Mouse (Mus musculus) midbrain, embryonic 14.5 days (tissue): ENCODE measurements around the gene Efnb2. TPM values are rescaled to one million over a fixed set of nuclear protein-coding genes. Genes with fewer than 3 reads are reported as not detected.

Experiments
- ATAC-seq: fragments of 200-750 bp; cut with Nextera tagmentation; 2 replicates; pipeline ENCODE4 v1.8.0; 2017; ENCODE audit warnings: moderate number of reproducible peaks, moderate library complexity; ENCODE audit not compliant: low FRiP score, low TSS enrichment
- DNase-seq: peaks from one replicate; pipeline ENCODE4 v3.0.0-alpha.2; 2015
- H3K27ac ChIP-seq: fragments of 300-500 bp; sonication (generic); replicated peaks from 2 replicates; pipeline ENCODE4 v1.5.1; 2014; ENCODE audit warnings: mild to moderate bottlenecking, low read depth, low read length, moderate library complexity
- H3K27me3 ChIP-seq: fragments of 300-500 bp; sonication (generic); 2 replicates; pipeline ENCODE4 v1.6.1; 2014; ENCODE audit warnings: low read length, control low read depth, mixed read lengths; ENCODE audit not compliant: control insufficient read depth, insufficient read depth
- H3K36me3 ChIP-seq: fragments of 300-500 bp; sonication (generic); 2 replicates; pipeline ENCODE4 v1.6.1; 2014; ENCODE audit warnings: low read length, control low read depth; ENCODE audit not compliant: control insufficient read depth, insufficient read depth
- H3K4me1 ChIP-seq: fragments of 300-500 bp; sonication (generic); 2 replicates; pipeline ENCODE4 v1.6.1; 2014; ENCODE audit warnings: mild to moderate bottlenecking, antibody characterized with exemption, low read length, control low read depth; ENCODE audit not compliant: control insufficient read depth, insufficient read depth
- H3K4me2 ChIP-seq: fragments of 300-500 bp; sonication (generic); 2 replicates; pipeline ENCODE4 v1.6.1; 2014; ENCODE audit warnings: mild to moderate bottlenecking, low read length, moderate library complexity
- H3K4me3 ChIP-seq: fragments of 300-500 bp; sonication (generic); replicated peaks from 2 replicates; pipeline ENCODE4 v1.5.1; 2014; ENCODE audit warnings: low read depth, low read length
- H3K9ac ChIP-seq: fragments of 300-500 bp; sonication (generic); replicated peaks from 2 replicates; pipeline ENCODE4 v1.6.1; 2014; ENCODE audit warnings: mild to moderate bottlenecking, low read length, moderate library complexity
- H3K9me3 ChIP-seq: fragments of 300-500 bp; sonication (generic); 2 replicates; pipeline ENCODE4 v1.6.1; 2016; ENCODE audit warnings: low read length, control low read depth, mixed read lengths; ENCODE audit not compliant: control insufficient read depth
- WGBS: fragments of 180-500 bp; shearing (Covaris S2); extraction: QIAGEN DNeasy Blood & Tissue Kit; methylation state at CpG from one replicate; pipeline ENCODE4 v1.1.7; 2014; 5-methylcytosine and 5-hydroxymethylcytosine counted together
- polyA plus RNA-seq: library from polyadenylated mRNA; unstranded; fragments of >200 nt; fragmentation: Nextera tagmentation; extraction: Ambion mirVana; gene quantifications from 2 replicates; pipeline ENCODE4 v1.2.1, GENCODE M21; 2014

The Efnb2 gene
- polyA plus RNA-seq, 1 experiment from 2014 or later, result 17.1 TPM

DNA sequence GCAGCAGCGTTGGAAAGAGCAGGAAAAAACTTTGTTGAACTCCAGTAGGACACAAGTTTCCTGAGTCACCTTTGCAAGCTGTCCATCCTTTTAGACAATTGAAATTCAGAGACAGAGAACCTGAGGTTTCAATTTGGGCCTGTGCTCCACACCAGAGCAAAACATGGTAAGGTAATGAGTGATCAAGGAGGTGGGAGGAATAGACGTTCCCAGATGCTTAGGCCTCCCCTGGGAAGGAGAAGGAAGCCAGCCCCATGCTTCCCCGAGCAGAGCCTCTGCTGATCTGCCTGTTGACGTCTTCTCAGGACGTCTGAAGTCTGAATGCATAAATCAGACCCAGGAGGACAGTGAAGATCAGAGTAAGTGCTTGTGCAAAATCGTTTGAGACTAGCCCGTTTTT, 51.3 kb downstream of the Efnb2 start:
- Histone ChIP-seq H3K27ac (no peak overlapping the region), H3K4me3 (no peak overlapping the region), H3K9ac (no peak overlapping the region), H3K9me3 (no peaks in the 10 kb centered on the region), H3K4me1 (peaks cover 3% of the 10 kb centered on the region; the same call in 1 of the 2 replicates), H3K4me2 (no peak overlapping the region), H3K27me3 (0 out of 2 replicates have a peak, but pooled peaks cover 3% of the 10 kb centered on the region), H3K36me3 (no peaks in the 10 kb centered on the region)
- ATAC-seq (no peak), DNase-seq (no peak)
- 14% methylated on average over 7 of the region's 7 CpGs for WGBS

DNA sequence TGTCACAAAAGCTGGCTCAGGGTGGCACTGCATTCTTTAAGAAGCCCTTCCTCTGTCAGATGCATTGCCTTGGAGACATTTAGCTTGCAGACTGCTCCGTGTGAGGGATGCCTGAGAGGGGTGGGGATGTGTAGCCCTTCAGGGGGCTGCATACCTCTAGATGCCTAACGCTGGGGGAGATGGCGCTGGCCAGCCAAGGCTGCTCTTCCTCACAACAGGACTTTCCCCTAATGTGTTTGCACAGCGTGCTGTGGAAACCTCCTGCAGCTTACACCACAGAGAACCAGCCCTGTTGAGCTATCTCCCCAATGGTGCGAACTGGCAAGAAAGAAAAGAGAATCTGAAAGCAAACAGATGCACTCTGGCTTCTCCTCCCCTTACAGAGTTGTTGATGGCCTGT, 51.9 kb downstream of the Efnb2 start:
- Histone ChIP-seq H3K4me2 (no peak overlapping the region), H3K27me3 (0 out of 2 replicates have a peak, but pooled peaks cover 3% of the 10 kb centered on the region), H3K9ac (no peak overlapping the region), H3K4me3 (no peak overlapping the region), H3K9me3 (no peaks in the 10 kb centered on the region), H3K36me3 (no peaks in the 10 kb centered on the region), H3K4me1 (peaks cover 3% of the 10 kb centered on the region; the same call in 1 of the 2 replicates), H3K27ac (no peak overlapping the region)
- DNase-seq, result no peak
- no peak for ATAC-seq
- WGBS, result 10% methylated on average over 5 of the region's 5 CpGs

DNA sequence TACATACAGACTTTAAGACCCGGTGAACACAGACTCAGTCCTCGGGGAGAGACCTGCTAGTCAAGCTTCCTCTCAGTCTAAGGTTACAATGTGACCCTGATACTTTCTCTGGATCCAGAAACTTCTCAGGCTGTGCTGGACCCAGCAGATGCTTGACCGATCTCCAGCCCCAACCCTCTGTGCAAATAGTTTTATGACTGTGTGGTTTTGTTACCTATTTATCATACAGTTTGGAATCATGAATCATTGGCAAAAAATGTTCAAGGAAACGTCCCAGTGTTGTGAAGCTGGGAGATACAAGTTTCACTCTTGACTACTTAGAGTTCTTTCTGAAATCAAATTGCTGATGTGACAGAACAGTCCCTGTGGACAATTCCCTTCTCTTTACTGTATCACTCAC, 55.4 kb downstream of the Efnb2 start:
- Histone ChIP-seq H3K4me2 (no peak overlapping the region), H3K4me3 (no peak overlapping the region), H3K27me3 (0 out of 2 replicates have a peak, but pooled peaks cover 6% of the 10 kb centered on the region), H3K9ac (no peak overlapping the region), H3K9me3 (no peaks in the 10 kb centered on the region), H3K4me1 (peaks cover 3% of the 10 kb centered on the region; the same call in 1 of the 2 replicates), H3K27ac (no peak overlapping the region), H3K36me3 (no peaks in the 10 kb centered on the region)
- WGBS, result 89% methylated on average over 4 of the region's 4 CpGs
- ATAC-seq, result no peak
- no peak for DNase-seq

DNA sequence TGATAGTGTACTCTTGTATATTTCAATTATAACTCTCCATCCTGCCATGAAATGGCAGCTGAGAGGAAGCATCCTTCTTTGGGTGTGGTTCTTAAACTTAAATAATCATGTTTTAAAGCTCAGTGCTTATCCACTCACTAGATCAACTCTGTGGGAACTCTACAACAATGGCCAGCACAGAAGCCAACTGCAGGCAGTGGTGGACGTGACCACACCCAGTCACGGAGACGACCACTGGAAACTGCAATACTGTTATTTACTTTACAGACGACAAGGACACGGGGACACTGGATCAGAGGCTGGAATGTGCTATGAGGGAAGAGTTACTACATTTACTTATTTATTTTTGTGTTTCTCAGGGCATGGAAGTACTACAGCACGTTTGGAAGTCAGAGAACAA, 57.2 kb downstream of the Efnb2 start:
- no peaks in the 10 kb centered on the region for H3K36me3 ChIP-seq
- H3K27me3 ChIP-seq, result 0 out of 2 replicates have a peak, but pooled peaks cover 6% of the 10 kb centered on the region
- no peaks in the 10 kb centered on the region for H3K4me1 ChIP-seq
- no peak overlapping the region for H3K4me2 ChIP-seq
- no peaks in the 10 kb centered on the region for H3K9me3 ChIP-seq
- DNase-seq (no peak), ATAC-seq (no peak)
- H3K27ac ChIP-seq, result no peak overlapping the region
- no peak overlapping the region for H3K9ac ChIP-seq
- H3K4me3 ChIP-seq, result no peak overlapping the region
- 89% methylated on average over 6 of the region's 6 CpGs for WGBS

DNA sequence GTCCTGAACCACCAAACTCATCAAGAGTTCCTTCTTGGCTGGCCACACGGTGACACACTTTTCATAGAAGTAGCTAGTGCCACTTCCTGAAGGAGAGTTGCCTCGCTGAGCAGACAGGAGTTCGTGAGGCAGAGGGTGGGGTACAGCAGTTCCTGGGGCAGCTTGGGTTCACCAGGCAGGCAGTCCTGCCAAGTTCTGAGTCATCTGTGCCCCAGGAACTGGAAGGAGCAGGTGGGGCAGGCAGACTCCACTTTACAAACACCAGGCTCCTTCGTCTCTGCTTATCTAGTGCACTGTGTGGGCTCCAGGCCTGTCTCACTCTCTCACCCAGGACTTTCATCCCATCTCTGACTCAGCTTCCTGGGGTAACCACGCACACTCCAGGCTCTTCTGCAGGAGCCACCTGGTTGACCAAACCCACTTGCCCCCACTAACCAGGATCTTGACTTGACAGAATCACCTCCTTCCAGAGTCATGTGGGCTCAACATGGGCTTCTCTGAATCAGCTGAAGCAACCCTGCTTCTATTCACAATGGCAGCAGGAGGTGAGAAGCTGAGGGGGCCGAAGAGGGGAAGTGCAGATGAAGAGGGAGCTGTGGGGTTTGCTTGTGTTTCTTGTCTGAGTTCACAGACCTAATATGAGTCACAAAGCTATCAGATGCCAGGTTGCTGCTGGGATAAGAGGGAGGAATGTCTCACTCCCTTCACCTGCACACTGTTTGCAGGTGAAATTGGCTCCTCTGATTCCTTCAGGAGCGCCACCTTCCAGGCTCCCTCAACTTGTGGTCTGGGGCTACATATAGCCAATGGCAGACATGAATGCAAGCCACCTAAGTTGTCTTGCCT, 58.2 kb downstream of the Efnb2 start:
- DNase-seq, result no peak
- no peak for ATAC-seq
- WGBS, result 83% methylated on average over 7 of the region's 7 CpGs

DNA sequence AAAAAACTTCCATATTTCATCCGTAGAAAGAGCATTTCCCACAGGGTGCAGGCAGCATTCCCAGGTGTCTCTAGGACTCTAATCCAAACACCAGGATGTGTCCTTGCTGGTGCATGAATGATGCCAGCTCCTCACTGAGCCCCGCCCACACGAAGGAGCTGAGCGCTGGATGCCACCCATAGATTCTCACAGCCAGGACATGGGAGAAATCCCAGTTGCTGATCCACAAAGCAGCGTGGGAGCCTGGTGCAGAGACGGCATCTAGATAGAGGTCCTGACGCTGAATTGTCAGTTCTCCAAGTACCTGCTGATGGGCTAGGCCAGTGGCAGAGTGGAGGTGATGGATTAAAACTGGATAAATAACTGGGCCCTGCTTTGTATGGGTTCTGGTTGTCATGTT, 61.1 kb downstream of the Efnb2 start:
- Histone ChIP-seq H3K4me1 (0 out of 2 replicates have a peak, but pooled peaks cover 3% of the 10 kb centered on the region), H3K27me3 (peaks cover 20% of the 10 kb centered on the region; the same call in 1 of the 2 replicates), H3K9me3 (no peaks in the 10 kb centered on the region), H3K27ac (no peak overlapping the region), H3K4me2 (no peak overlapping the region), H3K9ac (no peak overlapping the region), H3K4me3 (no peak overlapping the region), H3K36me3 (no peaks in the 10 kb centered on the region)
- DNase-seq (no peak), ATAC-seq (no peak)
- WGBS, result 75% methylated on average over 7 of the region's 7 CpGs

More for the DNA sequence above, 58.2 kb downstream of the Efnb2 start:
- Histone ChIP-seq H3K9ac (no peak overlapping the region), H3K27ac (no peak overlapping the region), H3K9me3 (no peaks in the 10 kb centered on the region), H3K4me3 (no peak overlapping the region), H3K27me3 (0 out of 2 replicates have a peak, but pooled peaks cover 6% of the 10 kb centered on the region), H3K4me2 (no peak overlapping the region), H3K36me3 (no peaks in the 10 kb centered on the region), H3K4me1 (no peaks in the 10 kb centered on the region)

DNA sequence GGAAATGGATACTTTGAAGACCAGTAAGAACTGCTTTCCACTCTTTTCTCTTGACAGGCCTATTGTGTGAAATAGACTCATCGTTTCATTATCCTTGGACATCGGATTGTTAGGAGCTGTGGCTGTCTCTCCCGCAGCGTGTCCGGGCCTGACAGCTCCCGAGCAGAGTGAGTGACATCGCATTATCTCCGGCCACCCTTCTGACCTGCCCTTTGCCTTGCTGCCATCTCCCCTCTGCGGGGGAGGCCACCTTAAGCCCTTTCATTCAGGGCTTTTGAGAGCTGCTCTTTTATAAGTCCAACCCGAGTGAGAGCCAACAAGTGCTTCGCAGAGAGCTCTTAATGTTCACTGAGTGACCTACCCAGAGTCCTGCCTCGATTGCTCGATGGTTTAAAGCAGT, 63.6 kb downstream of the Efnb2 start:
- H3K9me3 ChIP-seq, result no peaks in the 10 kb centered on the region
- H3K4me1 ChIP-seq, result 0 out of 2 replicates have a peak, but pooled peaks cover 3% of the 10 kb centered on the region
- no peak for DNase-seq
- H3K9ac ChIP-seq, result no peak overlapping the region
- 4% methylated on average over 13 of the region's 13 CpGs for WGBS
- ATAC-seq, result no peak
- H3K4me2 ChIP-seq, result no peak overlapping the region
- H3K27me3 ChIP-seq, result peaks cover 23% of the 10 kb centered on the region; the same call in 1 of the 2 replicates
- H3K4me3 ChIP-seq, result no peak overlapping the region
- no peak overlapping the region for H3K27ac ChIP-seq
- no peaks in the 10 kb centered on the region for H3K36me3 ChIP-seq

DNA sequence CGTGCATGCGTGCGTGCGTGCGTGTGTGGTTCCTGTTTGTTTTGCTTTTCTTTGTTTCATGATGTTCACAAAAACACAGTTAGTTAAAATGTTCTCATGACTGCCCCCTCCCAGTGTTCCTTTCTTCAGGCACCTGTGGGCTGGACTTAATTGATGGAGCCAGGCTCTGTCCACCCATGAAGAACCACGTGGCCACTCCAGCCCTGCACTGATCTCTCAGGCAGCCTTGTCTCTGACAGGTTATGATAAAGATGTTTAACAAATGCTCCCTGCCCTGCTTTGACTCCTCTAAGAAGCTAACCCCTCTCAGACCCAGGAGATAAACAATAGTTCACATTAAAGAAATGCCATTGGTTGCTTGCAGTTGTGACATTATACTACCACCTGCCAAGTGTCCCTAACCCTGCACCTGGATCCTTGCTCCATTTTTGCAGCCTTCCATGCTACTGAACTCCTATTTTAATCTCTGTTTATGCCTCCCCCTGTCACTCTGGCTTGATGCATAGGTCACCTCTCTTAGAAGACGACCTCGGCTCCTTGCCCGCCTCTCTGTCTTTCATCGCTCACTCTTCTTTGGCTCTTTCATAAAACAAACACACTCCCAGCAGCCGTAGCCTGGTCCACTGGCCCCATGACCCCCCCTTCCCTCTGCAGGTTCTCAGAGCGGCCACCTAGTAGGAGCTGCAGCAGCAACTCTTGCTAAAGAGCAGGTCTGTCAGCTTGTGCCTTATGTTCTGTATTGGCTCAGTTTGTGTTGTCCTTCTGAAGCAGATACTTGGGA, 65.0 kb downstream of the Efnb2 start:
- no peak overlapping the region for H3K27ac ChIP-seq
- H3K9ac ChIP-seq, result no peak overlapping the region
- peaks cover 19% of the 10 kb centered on the region; the same call in 1 of the 2 replicates for H3K27me3 ChIP-seq
- H3K4me2 ChIP-seq, result no peak overlapping the region
- no peak overlapping the region for H3K4me3 ChIP-seq
- 40% methylated on average over 12 of the region's 12 CpGs for WGBS
- 0 out of 2 replicates have a peak, but pooled peaks cover 3% of the 10 kb centered on the region for H3K4me1 ChIP-seq
- H3K9me3 ChIP-seq, result no peaks in the 10 kb centered on the region
- DNase-seq, result no peak
- H3K36me3 ChIP-seq, result no peaks in the 10 kb centered on the region
- no peak for ATAC-seq
